Mouse (Mus musculus) MEL (cell line): Measurements from ENCODE around the gene Napsa. TPM values are rescaled to one million over a fixed set of nuclear protein-coding genes. Genes with fewer than 3 reads are reported as not detected.

Experiments used
- DNase-seq: peaks from one replicate; pipeline ENCODE4 v3.0.0; 2011; ENCODE audit warnings: low read depth, low spot score
- H3K27ac ChIP-seq: 2 replicates; pipeline ENCODE4 v1.5.1; 2012; ENCODE audit warnings: low read depth, mild to moderate bottlenecking, control low read depth, low read length, moderate library complexity; ENCODE audit not compliant: control insufficient read depth
- H3K27me3 ChIP-seq, 2 experiments: fragments of 150-350 bp in 1 of 2; sonication (generic) in 1 of 2; 2 replicates each; pipeline ENCODE4 v1.6.1; 2012; ENCODE audit warnings: low read length in 2 of 2, mild to moderate bottlenecking in 2 of 2, improper control_type of control experiment in 1 of 2, moderate library complexity in 1 of 2; ENCODE audit not compliant: insufficient read depth in 2 of 2, control insufficient read depth in 1 of 2
- H3K36me3 ChIP-seq, 2 experiments: 2 replicates each; pipeline ENCODE4 v1.6.1; 2012 to 2014; ENCODE audit warnings: low read length in 2 of 2, improper control_type of control experiment in 1 of 2, inconsistent platforms in 1 of 2, mild to moderate bottlenecking in 1 of 2; ENCODE audit not compliant: insufficient read depth in 2 of 2, control insufficient read depth in 1 of 2
- H3K4me1 ChIP-seq, 2 experiments: fragments of 150-350 bp in 1 of 2; sonication (generic) in 1 of 2; 2 replicates each; pipeline ENCODE4 v1.6.1; 2012; ENCODE audit warnings: low read length in 2 of 2, improper control_type of control experiment in 1 of 2, mild to moderate bottlenecking in 1 of 2; ENCODE audit not compliant: insufficient read depth in 2 of 2, control insufficient read depth in 1 of 2
- H3K4me3 ChIP-seq, 2 experiments: fragments of 150-350 bp in 1 of 2; sonication (generic) in 1 of 2; 2 replicates each; pipeline ENCODE4 v1.5.1; 2012; ENCODE audit warnings: low read depth in 2 of 2, low read length in 2 of 2, mild to moderate bottlenecking in 2 of 2, moderate library complexity in 2 of 2, control low read depth in 1 of 2, improper control_type of control experiment in 1 of 2; ENCODE audit not compliant: control insufficient read depth in 1 of 2, insufficient read depth in 1 of 2
- H3K79me2 ChIP-seq: 2 replicates; pipeline ENCODE4 v1.6.1; 2012; ENCODE audit warnings: mild to moderate bottlenecking, low read length, moderate library complexity; ENCODE audit not compliant: control insufficient read depth, poor library complexity, insufficient read depth
- H3K9ac ChIP-seq: 2 replicates; pipeline ENCODE4 v1.6.1; 2012; ENCODE audit warnings: low read depth, mild to moderate bottlenecking, control low read depth, low read length, moderate library complexity; ENCODE audit not compliant: control insufficient read depth, poor library complexity, severe bottlenecking
- H3K9me3 ChIP-seq: fragments of 150-350 bp; sonication (generic); replicated peaks from 2 replicates; pipeline ENCODE4 v1.6.1; 2012; ENCODE audit warnings: mild to moderate bottlenecking, low read length, improper control_type of control experiment, moderate library complexity; ENCODE audit not compliant: insufficient read depth
- CHD1 ChIP-seq: IDR thresholded peaks from 2 replicates; pipeline ENCODE4 v1.6.1; 2012; ENCODE audit warnings: low read depth, mild to moderate bottlenecking, inconsistent platforms, low read length, improper control_type of control experiment
- CHD2 ChIP-seq: IDR thresholded peaks from 2 replicates; pipeline ENCODE4 v1.6.1; 2011; ENCODE audit warnings: low read length, improper control_type of control experiment
- CTCF ChIP-seq, 3 experiments: IDR thresholded peaks in 2 of 3; conservative IDR thresholded peaks in 1 of 3; 2 replicates each; pipeline ENCODE4 v1.5.1; 2011 to 2012; ENCODE audit warnings: low read length in 3 of 3, low read depth in 2 of 3, mild to moderate bottlenecking in 2 of 3, improper control_type of control experiment in 1 of 3, inconsistent platforms in 1 of 3, mixed read lengths in 1 of 3, moderate library complexity in 1 of 3; ENCODE audit not compliant: control insufficient read depth in 1 of 3, insufficient read depth in 1 of 3, poor library complexity in 1 of 3, severe bottlenecking in 1 of 3
- E2F4 ChIP-seq: IDR thresholded peaks from 2 replicates; pipeline ENCODE4 v1.6.1; 2011; ENCODE audit warnings: low read depth, low read length, improper control_type of control experiment, borderline replicate concordance
- EP300 ChIP-seq, 2 experiments: IDR thresholded peaks; 2 replicates each; pipeline ENCODE4 v1.6.1; 2011; ENCODE audit warnings: improper control_type of control experiment in 2 of 2, low read length in 2 of 2, low read depth in 1 of 2, mild to moderate bottlenecking in 1 of 2
- GABPA ChIP-seq: IDR thresholded peaks from 2 replicates; pipeline ENCODE4 v1.6.1; 2012; ENCODE audit warnings: low read depth, mild to moderate bottlenecking, inconsistent platforms, low read length, improper control_type of control experiment, moderate library complexity
- JUND ChIP-seq: IDR thresholded peaks from 2 replicates; pipeline ENCODE4 v1.6.1; 2011; ENCODE audit warnings: low read depth, mild to moderate bottlenecking, improper control_type of control experiment, low read length
- MAFK ChIP-seq: IDR thresholded peaks from 2 replicates; pipeline ENCODE4 v1.6.1; 2011; ENCODE audit warnings: low read depth, mild to moderate bottlenecking, low read length, improper control_type of control experiment, borderline replicate concordance
- MYB ChIP-seq: IDR thresholded peaks from 2 replicates; pipeline ENCODE4 v1.6.1; 2011; ENCODE audit warnings: mild to moderate bottlenecking, low read depth, low read length, improper control_type of control experiment
- MYC ChIP-seq: IDR thresholded peaks from 2 replicates; pipeline ENCODE4 v1.6.1; 2011; ENCODE audit warnings: low read depth, mild to moderate bottlenecking, low read length, improper control_type of control experiment, moderate library complexity
- NRF1 ChIP-seq: IDR thresholded peaks from 2 replicates; pipeline ENCODE4 v1.6.1; 2014; ENCODE audit warnings: low read depth, mild to moderate bottlenecking, inconsistent platforms, low read length, improper control_type of control experiment, moderate library complexity; ENCODE audit not compliant: poor library complexity, insufficient read depth, severe bottlenecking
- POLR2AphosphoS5 ChIP-seq: IDR thresholded peaks from 2 replicates; pipeline ENCODE4 v1.6.1; 2012; ENCODE audit warnings: low read depth, borderline replicate concordance, mild to moderate bottlenecking, inconsistent platforms, low read length, moderate library complexity, mixed read lengths
- RAD21 ChIP-seq: IDR thresholded peaks from 2 replicates; pipeline ENCODE4 v1.6.1; 2011; ENCODE audit warnings: mild to moderate bottlenecking, low read depth, low read length, improper control_type of control experiment
- RCOR1 ChIP-seq: IDR thresholded peaks from 2 replicates; pipeline ENCODE4 v1.6.1; 2012; ENCODE audit warnings: low read depth, mild to moderate bottlenecking, inconsistent platforms, low read length, improper control_type of control experiment
- TBP ChIP-seq: IDR thresholded peaks from 2 replicates; pipeline ENCODE4 v1.8.0; 2011; ENCODE audit warnings: low read depth, low read length, improper control_type of control experiment
- TCF12 ChIP-seq: IDR thresholded peaks from 2 replicates; pipeline ENCODE4 v1.6.1; 2014; ENCODE audit warnings: low read depth, mild to moderate bottlenecking, inconsistent platforms, low read length, improper control_type of control experiment, moderate library complexity
- UBTF ChIP-seq: IDR thresholded peaks from 2 replicates; pipeline ENCODE4 v1.6.1; 2012; ENCODE audit warnings: low read depth, mild to moderate bottlenecking, inconsistent platforms, low read length, improper control_type of control experiment, moderate library complexity, borderline replicate concordance; ENCODE audit not compliant: insufficient read depth
- ZC3H11A ChIP-seq: IDR thresholded peaks from 2 replicates; pipeline ENCODE4 v1.6.1; 2012; ENCODE audit warnings: low read depth, mild to moderate bottlenecking, inconsistent platforms, low read length, improper control_type of control experiment
- ZKSCAN1 ChIP-seq: IDR thresholded peaks from 2 replicates; pipeline ENCODE4 v1.6.1; 2012; ENCODE audit warnings: low read depth, mild to moderate bottlenecking, inconsistent platforms, low read length, improper control_type of control experiment, moderate library complexity
- ZMIZ1 ChIP-seq: IDR thresholded peaks from 2 replicates; pipeline ENCODE4 v1.6.1; 2012; ENCODE audit warnings: low read depth, mild to moderate bottlenecking, inconsistent platforms, low read length, improper control_type of control experiment, moderate library complexity
- ZNF384 ChIP-seq: IDR thresholded peaks from 2 replicates; pipeline ENCODE4 v1.6.1; 2012; ENCODE audit warnings: low read depth, mild to moderate bottlenecking, inconsistent platforms, low read length, improper control_type of control experiment
- polyA plus RNA-seq, 2 experiments: library from polyadenylated mRNA; stranded (reverse) in 1 of 2; unstranded in 1 of 2; fragments of >175 nt in 1 of 2; fragments of >200 nt in 1 of 2; gene quantifications; 2 replicates each; pipeline versions ENCODE4 v1.2.1 to v1.2.4; 2012; ENCODE audit warnings: low replicate concordance in 2 of 2, low read depth in 1 of 2; ENCODE audit not compliant: insufficient read length in 2 of 2, insufficient read depth in 1 of 2, missing spikeins in 1 of 2
- total RNA-seq: library from RNA; depleted of rRNA; stranded (reverse); fragments of 300-350 nt; gene quantifications from 2 replicates; pipeline ENCODE4 v1.2.3, GENCODE M21; 2012

Napsa gene
- total and polyA plus RNA-seq, 3 experiments, result 0.33 TPM; not detected in 2

DNA sequence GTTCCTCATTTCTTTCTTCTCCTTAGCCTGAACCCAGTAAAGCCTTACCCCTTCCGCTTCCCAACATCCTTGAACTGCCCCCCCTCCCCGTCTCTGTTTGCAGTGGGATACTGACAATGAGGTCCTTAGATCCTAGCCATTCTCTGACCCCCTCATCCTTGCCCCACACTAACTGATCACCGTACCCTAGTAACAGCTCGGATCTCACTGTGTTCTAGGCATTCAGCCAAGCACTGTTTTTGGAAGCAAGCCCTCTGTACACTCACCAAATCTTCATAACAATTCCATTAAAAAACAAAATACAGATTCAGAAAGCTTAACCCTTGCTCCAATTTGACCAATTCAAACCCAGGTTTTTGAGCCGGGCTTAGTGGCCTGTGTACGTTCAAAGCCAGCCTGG, 22.1 kb downstream of the Napsa start:
- Histone ChIP-seq H3K4me3 (no peak overlapping the region), H3K27ac (no peak overlapping the region), H3K9me3 (no peaks in the 10 kb centered on the region), H3K4me1 (no peaks in the 10 kb centered on the region), H3K36me3 (no peaks in the 10 kb centered on the region), H3K79me2 (no peaks in the 10 kb centered on the region), H3K9ac (no peak overlapping the region), H3K27me3 (no peaks in the 10 kb centered on the region)
- DNase-seq, result no peak
- TF ChIP-seq ZNF384 (no peak), JUND (no peak), TCF12 (no peak), ZKSCAN1 (no peak), MYB (no peak), E2F4 (no peak), UBTF (no peak), RCOR1 (no peak), NRF1 (no peak), POLR2AphosphoS5 (no peak), TBP (no peak), ZMIZ1 (no peak), GABPA (no peak), RAD21 (no peak), ZC3H11A (no peak), CHD1 (no peak), MYC (no peak)

DNA sequence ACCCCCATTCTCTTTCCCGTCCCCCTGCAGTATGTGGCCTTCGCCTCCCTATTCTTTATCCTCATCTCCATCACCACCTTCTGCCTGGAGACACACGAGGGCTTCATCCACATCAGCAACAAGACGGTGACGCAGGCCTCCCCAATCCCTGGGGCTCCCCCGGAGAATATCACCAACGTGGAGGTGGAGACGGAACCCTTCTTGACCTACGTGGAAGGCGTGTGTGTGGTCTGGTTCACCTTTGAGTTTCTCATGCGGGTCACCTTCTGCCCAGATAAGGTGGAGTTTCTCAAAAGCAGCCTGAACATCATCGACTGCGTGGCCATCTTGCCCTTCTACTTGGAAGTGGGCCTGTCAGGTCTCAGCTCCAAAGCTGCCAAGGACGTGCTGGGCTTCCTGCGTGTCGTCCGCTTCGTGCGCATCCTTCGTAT, 23.0 kb downstream of the Napsa start:
- Histone ChIP-seq H3K27ac (no peak overlapping the region), H3K36me3 (no peaks in the 10 kb centered on the region), H3K9ac (no peak overlapping the region), H3K79me2 (no peaks in the 10 kb centered on the region), H3K4me1 (no peaks in the 10 kb centered on the region), H3K4me3 (no peak overlapping the region), H3K27me3 (no peaks in the 10 kb centered on the region), H3K9me3 (no peaks in the 10 kb centered on the region)
- TF ChIP-seq CTCF (IDR thresholded peaks at IDR 0.05 in 2 of 3, conservative IDR thresholded peaks at IDR 0.05 in 1 of 3; ENCODE audit: control insufficient read depth in 1 of 3, insufficient read depth in 1 of 3, low read depth in 2 of 3, low read length in 3 of 3, poor library complexity in 1 of 3, severe bottlenecking in 1 of 3) (no peak), ZNF384 (no peak), MAFK (no peak), RCOR1 (no peak), CHD2 (no peak), EP300 (IDR thresholded peaks at IDR 0.05; ENCODE audit: low read depth in 1 of 2, low read length in 2 of 2) (no peak)
- DNase-seq, result no peak
